Mouse (Mus musculus) lung, adult 2 months (tissue): ENCODE measurements around the gene Papss2.

Source experiments
- CTCF ChIP-seq: fragments of 200-500 bp; IDR thresholded peaks from 2 replicates; pipeline ENCODE4 v1.5.1; 2011; ENCODE audit warnings: mild to moderate bottlenecking, low read length, control low read depth; ENCODE audit not compliant: insufficient read depth
- POLR2A ChIP-seq: fragments of 200-500 bp; IDR thresholded peaks from 2 replicates; pipeline ENCODE4 v1.6.1; 2011; ENCODE audit warnings: low read depth, mild to moderate bottlenecking, control low read depth, low read length, borderline replicate concordance; ENCODE audit errors: extremely low read depth

DNA sequence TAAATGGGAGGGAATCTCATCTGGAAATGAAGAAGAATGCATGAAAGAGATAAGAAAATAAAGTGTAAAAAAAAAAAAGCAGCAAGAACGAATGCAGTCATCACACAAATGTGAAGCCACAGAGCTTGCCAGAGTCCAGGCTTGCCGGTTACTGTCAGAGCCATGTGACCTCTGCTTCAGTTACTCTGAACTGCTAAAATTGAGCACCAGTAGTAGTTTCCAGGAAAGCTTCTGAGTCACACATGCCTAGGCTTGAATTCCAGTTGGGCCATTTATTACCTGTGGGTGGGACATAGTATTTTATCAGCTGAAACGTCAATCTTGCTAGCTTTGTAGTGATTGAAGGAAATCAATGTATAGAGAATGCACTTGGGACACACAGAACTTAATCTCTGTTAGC lies 48.2 kb upstream of the Papss2 start:
- TF ChIP-seq CTCF = no peak
- TF ChIP-seq POLR2A = no peak
